Mouse (Mus musculus): ENCODE measurements around the gene Pde10a.

The Pde10a gene

GRCm38 (mm10) chr17:8592427-8593277 lies 67.5 kb downstream of the Pde10a start:
- peak; percentile 86 for DNase-seq

- peak; percentile 76 to 80 for DNase-seq
These were observed 72.6 kb downstream of the Pde10a start for GRCm38 (mm10) chr17:8597790-8598189.

- DNase-seq: no peak
These were observed 77.8 kb downstream of the Pde10a start for GRCm38 (mm10) chr17:8602976-8603375.

- DNase-seq: no peak
These were observed 80.7 kb downstream of the Pde10a start for GRCm38 (mm10) chr17:8605921-8606320.

GRCm38 (mm10) chr17:8606695-8607094 lies 81.5 kb downstream of the Pde10a start:
- no peak for DNase-seq

GRCm38 (mm10) chr17:8611916-8612315 lies 86.7 kb downstream of the Pde10a start:
- no peak for DNase-seq

GRCm38 (mm10) chr17:8613882-8614551 lies 88.8 kb downstream of the Pde10a start:
- peak; percentile 89 for DNase-seq

- no peak for DNase-seq
These were observed 95.2 kb downstream of the Pde10a start for GRCm38 (mm10) chr17:8620346-8620745.

- DNase-seq: peak; percentile 50 to 63
These were observed 95.9 kb downstream of the Pde10a start for GRCm38 (mm10) chr17:8621105-8621504.

GRCm38 (mm10) chr17:8621906-8622305 lies 96.7 kb downstream of the Pde10a start:
- peak; percentile 34 to 43 for DNase-seq

- no peak for DNase-seq
These were observed 101.2 kb downstream of the Pde10a start for GRCm38 (mm10) chr17:8626421-8626820.

GRCm38 (mm10) chr17:8631701-8632100 lies 106.5 kb downstream of the Pde10a start:
- DNase-seq: no peak

- DNase-seq: no peak
These were observed 108.4 kb downstream of the Pde10a start for GRCm38 (mm10) chr17:8633596-8633995.

- DNase-seq: no peak
These were observed 109.3 kb downstream of the Pde10a start for GRCm38 (mm10) chr17:8634476-8634875.

- no peak for DNase-seq
These were observed 111.1 kb downstream of the Pde10a start for GRCm38 (mm10) chr17:8636231-8636630.

GRCm38 (mm10) chr17:8636691-8637090 lies 111.5 kb downstream of the Pde10a start:
- no peak for DNase-seq

GRCm38 (mm10) chr17:8637181-8637580 lies 112.0 kb downstream of the Pde10a start:
- peak; percentile 30 to 33 for DNase-seq

GRCm38 (mm10) chr17:8639703-8640380 lies 114.7 kb downstream of the Pde10a start:
- DNase-seq: no peak

- DNase-seq: no peak
These were observed 115.7 kb downstream of the Pde10a start for GRCm38 (mm10) chr17:8640741-8641480.

GRCm38 (mm10) chr17:8641491-8641890 lies 116.3 kb downstream of the Pde10a start:
- DNase-seq: no peak

GRCm38 (mm10) chr17:8642356-8642755 lies 117.2 kb downstream of the Pde10a start:
- no peak for DNase-seq

GRCm38 (mm10) chr17:8647372-8647871 lies 122.2 kb downstream of the Pde10a start:
- no peak for DNase-seq

- DNase-seq: no peak
These were observed 123.1 kb downstream of the Pde10a start for GRCm38 (mm10) chr17:8648310-8648709.
